Mouse (Mus musculus) embryo, embryonic 11 days (tissue): ENCODE data around the gene Il31ra.
A peak's percentile ranks its signal among the peaks of the same experiment; 100 is the strongest.
"Not testable (repeated sequence)": the region's sequence is repeated elsewhere in the genome, so short reads cannot be mapped to it uniquely, and the experiment has no call there.

Experiments
- DNase-seq: peaks from one replicate; pipeline ENCODE4 v3.0.0-alpha.2; 2015

The Il31ra gene

DNA sequence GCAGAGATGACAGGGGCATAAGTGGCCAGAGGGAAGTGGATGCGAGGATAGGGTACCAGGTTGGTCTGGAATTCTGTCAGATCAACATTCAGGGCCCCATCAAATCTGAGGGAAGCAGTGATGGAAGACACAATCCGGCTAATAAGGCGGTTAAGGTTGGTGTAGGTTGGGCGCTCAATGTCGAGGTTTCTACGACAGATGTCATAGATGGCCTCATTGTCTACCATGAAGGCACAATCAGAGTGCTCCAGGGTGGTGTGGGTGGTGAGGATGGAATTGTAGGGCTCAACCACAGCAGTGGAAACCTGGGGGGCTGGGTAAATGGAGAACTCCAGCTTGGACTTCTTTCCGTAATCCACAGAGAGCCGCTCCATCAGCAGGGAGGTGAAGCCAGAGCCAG lies at the start of gene Il31ra:
TSS of gene Il31ra (minus strand) at position 101 of the 400 bp plus-strand sequence.
- not testable (repeated sequence) for DNase-seq

DNA sequence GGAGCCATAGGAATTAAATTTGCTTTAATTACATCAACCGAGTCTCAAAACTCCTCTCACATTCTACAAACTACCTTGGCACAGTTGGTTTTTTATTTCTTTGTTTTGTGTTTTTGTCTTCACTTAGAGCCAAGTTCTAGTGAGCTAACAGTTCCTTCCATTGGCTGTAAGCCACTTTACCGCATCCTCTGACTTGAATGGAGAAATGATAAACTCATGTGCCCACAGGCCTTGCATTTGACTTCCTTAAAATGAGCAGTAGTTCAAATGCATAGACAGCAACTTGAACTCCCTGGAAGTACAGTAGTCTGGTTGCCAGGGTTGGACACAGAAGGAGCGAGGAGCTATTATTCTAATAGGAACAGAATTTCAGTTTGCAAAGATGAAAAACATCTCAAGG lies 48.7 kb upstream of the Il31ra start:
- DNase-seq, result no peak

DNA sequence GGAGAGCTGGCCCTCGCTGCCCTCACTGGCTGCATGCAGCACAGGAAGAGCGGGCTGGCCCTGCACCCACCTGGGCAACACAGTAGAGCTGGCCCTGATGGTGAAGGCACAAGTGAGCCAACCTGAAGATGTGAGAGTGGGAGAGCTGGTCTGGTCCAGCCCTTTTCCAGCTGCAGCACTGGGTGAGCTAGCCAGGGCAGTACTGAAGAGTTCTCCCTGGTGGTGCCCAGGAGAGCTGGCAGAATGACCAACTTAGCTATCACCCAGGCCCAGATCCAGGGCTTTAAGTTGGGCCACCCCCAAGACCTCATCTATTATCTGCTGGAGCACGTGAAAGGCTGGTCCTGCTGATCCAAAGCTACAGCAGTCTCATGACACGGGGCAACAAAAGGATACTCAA lies 45.0 kb upstream of the Il31ra start:
- no peak for DNase-seq

DNA sequence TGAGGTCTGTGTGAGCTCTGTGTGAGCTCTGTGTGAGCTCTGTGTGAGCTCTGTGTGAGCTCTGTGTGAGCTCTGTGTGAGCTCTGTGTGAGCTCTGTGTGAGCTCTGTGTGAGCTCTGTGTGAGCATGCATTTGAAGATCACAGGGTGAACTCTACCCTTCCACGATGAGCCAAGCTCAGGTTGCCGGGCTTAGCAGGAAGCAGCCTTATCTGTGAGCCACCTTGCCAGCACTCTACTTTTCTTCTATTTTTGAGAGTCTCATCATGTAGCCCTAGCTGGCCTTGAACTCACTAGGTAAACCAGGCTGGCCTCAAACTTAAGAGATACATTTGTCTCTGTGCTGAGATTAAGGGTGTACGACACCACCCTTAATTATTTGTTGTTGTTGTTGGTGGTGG lies 42.3 kb upstream of the Il31ra start:
- no peak for DNase-seq

DNA sequence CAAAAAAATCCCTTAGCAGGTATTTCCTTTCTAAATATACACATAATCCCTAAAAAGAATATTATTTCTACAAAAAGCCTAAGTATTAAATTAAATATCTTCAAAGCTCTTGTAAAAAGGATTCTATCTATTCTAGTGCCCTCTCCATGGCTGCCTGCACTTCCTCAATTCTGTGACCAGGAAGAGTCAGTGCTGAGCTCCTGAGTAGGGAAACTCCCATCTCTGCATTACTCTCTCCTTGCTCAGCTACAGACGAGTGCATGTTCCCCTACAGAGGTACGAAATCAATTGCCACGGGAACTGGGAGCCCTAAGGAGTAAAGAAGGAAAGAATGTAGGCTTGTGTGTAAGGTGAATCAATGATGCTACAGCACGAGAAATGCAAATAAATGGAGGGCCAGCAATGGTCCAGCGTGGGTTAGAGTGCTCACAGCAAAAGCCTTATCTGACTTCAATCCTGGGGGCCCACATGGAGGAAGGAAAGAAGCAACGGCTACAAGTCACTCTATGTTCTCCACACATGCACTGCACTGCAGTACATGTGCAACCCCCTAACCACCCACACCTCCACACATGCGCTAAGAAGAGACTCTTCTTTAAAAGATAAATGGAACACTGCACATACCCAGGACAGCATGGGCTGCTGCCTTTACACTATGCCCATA lies 41.1 kb upstream of the Il31ra start:
- DNase-seq, result no peak

DNA sequence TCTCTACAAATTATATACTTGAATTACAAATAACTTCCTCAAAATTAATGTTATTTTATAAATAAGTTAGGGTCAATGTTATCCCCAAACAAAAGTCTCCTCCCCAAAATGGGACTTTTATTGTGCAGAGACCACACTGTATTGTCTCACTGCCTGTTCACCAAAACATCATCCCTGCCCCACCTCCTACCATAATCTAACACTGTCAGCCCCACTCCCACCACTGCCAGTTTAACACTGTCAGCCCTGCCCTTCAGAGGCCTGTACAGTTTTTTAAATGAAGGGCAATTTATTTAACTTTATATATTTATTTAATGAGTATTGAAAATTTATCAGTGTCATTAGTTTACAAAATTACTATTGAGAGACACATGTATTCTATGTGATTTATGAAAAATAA lies 31.4 kb upstream of the Il31ra start:
- no peak for DNase-seq

DNA sequence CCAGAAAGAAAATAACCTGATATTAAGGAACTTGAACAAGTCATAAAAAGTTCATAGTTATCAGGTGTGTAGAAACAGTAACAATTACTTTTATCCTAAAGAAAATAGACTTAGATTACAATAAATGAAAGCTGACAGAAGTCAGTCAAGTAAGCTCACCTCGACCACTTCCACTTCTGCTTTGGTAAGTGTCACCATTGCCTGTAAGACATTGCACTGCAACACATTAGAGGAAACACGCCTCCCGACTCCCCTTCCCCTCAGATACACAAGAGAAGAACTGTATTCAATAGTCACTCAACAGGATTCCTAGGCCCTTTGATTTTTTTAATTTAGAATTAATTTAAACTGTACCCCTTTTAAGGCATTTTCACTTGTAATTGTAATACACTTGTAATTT lies 30.5 kb upstream of the Il31ra start:
- no peak for DNase-seq

DNA sequence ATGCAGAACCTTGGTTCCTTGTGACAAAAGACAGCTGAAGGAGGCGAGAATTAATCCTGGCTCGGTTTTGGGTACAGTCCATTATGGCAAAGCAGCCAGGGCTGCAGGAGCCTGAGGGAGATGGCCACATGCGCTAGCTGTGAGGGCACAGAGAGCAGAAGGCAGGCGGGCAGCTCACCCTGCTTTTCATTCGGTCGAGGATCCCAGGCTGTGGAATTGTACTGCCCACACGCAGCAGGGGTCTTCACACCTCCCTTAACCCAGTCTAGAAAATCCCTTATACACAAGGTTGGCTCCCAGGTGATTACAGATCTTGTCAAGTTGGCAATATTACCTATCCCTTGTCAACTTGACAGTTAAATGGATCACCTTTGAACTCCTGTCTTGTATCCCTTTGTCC lies 29.5 kb upstream of the Il31ra start:
- no peak for DNase-seq

DNA sequence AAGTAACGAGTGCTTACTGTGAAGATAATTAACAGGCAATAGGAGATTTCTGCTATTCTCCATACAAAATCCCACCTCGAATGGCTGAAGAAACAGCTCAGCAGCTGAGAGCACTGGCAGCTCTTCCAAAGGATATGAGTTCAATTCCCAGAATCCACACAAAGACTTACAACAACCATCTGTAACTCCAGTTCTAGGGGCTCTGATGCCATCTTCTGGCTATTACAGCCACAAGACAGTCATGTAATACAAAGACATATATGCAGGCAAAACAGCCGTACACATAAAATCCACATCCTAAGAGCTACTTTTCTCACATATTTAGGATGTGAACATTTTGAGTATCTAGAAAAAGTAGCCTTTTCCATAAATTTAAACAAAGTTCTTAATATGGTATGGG lies 27.4 kb upstream of the Il31ra start:
- peak; percentile 13 for DNase-seq

DNA sequence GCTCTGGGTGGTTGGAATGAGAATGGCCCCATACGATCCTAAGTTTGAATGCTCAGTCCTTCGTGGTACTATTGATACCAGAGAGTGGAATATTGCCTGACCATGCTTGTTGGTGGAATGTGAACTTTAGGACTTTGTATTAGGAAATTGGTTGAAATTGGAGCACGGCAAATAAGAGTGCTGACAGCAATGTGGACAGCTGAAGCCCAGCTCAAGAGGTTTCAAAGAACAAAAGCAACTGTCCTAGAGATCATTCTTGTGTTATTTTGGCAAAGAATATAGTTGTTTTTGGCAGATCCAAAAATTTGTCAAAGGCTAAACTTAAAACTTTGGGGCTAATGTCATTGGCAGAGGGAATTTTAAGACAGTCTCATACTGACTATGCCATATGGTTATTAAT lies 14.4 kb upstream of the Il31ra start:
- no peak for DNase-seq

DNA sequence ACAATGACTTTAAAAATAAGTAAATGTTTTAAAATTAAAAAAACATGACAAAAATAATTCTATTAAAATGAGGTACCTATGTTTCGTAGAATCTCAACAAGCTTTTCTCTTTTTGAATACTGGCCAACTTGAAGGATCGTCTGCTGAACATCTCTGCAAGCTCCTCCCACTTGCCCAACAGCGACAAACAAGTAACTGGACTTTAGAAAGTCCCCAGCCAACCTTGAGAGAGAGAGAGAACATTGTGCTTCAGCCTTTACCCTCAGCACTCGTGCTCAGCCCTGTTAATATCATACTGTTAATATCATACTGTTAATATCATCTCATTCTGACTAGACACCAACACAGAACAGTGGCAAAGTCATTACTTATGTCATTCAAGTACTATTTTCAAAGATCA lies 10.3 kb upstream of the Il31ra start:
- no peak for DNase-seq

DNA sequence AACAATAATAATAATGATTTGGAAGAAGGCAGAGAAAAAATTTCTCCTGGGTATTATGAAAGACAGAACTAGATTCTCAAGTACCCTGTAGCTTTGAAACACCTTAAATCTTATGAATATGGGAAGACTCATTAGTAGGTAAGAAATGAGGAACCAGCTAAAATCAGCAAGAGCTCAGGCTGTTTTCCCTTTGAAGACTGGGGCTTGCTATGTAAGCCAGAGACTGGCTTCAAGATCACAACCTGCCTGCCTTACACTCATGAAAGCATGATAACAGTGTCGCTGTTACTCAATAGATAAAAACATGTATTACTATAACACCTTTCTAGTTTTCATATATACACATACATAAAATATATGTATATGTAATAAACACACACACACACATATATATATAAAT lies 9.7 kb upstream of the Il31ra start:
- no peak for DNase-seq

DNA sequence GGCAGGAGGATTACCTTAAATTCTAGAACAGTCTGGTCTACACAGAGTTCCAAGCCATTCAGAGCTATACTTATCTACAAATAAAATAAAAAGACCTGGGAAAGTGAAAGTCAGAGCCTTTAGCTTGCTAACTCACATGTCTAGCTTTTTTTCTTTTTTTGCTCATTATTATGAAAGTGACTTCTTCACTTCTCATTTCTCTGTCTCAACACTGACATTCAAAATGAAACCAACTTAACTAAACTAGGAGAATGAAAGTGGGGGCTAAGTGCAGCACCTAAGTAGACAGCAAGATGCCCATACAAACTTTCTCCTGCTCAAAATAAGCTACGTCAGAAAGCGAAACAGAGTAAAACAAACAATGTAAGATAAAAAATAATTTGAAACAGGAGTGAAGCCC lies 8.4 kb upstream of the Il31ra start:
- no peak for DNase-seq

DNA sequence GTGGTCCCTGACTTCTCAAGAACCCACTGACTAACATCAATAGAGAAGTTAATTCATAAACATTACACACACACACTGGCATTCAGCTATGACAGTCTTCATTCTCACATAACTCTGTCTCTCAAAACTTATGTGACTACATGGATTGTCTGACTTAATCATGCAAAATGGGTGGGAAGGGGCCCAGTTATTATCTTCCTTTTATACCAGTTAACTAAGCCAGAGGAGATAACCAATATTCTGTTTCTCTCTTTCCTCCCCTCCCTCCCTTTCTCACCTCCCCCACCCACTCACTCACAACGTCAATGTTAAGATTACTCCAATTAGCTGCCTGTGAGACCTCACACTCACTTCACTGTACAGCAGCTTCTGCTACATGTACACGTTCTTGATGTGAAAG lies 3.9 kb downstream of the Il31ra start:
- no peak for DNase-seq

DNA sequence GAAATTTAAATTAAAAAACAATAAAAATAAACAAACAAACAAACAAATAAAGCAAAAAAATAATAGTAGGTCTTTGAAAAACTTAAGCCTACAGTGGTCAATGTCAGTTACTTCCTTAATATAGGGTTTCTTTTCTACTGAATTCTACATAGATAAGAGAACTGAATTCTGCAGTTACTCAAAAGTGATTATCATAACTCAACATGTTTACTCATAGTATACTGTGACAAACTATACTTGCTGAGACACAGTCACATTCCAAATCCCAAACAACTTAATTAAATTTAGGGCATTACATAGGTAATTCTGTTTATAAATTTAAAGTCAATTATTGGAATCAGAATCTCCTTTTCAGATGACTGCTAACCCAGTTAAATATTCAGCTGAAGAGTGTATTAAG lies 4.5 kb downstream of the Il31ra start:
- no peak for DNase-seq

DNA sequence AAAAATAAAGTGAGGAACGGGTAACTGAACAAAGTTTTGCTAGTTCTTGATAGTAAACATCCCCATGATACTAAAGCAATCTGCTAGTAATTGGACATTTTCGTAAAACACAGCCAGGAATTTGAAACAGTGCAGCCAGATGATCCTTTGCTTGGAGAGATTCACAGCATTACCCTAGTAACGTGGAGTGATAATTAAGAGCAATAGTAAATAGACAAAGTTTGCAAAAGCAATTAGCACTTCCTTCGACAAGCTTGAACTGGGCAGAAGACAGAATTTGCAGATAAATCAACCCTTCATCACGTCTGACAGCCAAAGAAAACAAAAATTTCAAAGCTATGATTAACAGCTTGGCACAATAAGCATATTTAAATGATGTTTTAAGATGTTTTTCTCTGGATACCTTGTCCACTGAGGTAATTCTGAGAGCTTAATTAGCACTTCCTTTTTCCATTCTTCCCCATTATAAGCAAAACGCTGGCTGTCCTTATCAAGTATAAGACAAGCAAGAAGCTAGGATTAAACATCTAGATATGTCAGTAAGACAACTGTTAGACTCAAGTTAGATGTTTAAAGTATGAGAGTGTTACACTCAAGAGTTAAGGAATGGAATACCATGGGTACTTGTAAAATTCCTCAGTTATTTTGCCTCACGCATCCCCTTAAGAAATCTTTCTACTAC lies 9.5 kb downstream of the Il31ra start:
- no peak for DNase-seq

DNA sequence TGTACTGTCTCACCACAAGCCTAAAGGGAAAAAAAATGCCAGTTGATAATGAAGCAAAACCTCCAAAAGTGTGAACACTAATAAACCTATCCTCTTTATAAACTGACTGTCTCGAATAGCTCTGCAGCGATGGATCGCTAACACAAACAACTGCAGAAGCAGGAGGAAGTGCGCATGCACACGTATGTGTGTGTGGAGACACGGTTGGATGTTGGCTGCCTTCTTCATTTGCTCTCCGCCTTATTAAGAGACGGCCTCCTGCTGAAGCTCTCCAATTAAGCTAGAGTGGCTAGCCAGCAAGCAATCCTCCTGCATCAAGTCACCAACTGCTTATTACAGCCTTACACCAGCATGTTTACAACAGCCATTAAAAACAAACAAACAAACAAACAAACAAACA lies 11.9 kb downstream of the Il31ra start:
- DNase-seq, result no peak

DNA sequence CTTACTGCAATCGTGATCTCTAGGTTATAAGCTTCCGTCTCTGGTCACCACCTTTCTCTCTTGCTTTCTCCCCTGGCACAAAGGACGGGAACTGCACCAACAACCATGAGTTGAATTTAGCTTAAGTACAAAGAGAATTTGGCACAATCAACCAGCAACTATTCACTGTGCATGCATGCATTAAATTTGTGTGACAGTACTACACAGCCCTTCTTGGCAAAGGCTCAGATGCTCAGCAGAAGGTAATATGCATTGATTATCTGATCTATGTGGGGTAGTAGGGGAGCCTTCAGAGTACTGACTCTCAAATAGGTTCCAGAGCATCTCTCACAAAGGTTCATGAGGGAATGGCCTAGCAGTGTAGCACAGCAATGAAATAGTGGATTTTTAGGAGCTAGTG lies 12.4 kb downstream of the Il31ra start:
- no peak for DNase-seq

DNA sequence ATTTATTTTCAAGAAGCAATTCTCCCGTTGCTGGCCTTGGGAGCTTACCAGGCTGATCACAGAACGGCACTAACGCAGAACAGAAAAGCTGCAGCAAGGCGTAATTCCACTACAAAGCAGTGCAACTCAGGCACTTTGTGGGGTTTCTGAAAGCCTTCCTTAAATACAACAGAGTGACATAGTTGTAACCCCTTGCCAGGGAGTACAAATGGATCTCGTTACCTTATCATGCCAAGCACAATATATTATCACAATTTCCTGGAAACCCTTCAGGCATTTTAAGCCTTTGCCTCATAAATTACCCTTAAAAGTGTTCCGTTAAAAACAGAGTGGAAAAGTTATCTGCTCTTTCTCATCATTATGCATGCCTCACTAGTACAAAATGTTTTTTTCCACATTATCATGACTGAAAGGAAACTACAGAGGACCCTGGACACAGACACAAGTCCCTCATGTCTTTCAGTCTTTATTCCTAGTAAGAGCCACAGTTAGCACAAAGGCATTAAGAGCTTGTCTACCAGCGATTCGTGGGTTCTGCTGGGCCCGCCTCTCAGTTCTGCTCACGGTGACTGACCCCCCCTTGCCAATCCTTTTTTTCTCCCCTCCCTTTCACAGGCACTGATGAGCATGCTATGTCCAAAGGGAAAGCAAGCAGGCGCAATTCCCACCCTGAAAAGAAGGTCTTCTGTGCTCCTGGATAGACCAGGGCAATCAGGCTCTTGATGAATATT lies 13.4 kb downstream of the Il31ra start:
- DNase-seq, result peak; percentile 36

DNA sequence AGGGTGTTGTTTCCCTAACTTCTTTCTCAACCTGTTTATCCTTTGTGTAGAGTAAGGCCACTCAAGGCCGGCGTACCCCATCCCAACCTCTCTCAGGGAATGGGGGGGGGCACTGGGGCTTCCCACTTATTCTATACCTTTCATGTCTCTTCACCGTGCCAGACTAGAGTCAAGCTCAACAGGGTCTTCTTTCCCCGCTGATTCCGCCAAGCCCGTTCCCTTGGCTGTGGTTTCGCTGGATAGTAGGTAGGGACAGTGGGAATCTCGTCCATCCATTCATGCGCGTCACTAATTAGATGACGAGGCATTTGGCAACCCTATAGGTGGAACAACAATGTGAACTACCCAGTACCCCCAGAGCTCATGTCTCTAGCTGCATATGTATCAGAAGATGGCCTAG lies 16.1 kb downstream of the Il31ra start:
- not testable (repeated sequence) for DNase-seq

DNA sequence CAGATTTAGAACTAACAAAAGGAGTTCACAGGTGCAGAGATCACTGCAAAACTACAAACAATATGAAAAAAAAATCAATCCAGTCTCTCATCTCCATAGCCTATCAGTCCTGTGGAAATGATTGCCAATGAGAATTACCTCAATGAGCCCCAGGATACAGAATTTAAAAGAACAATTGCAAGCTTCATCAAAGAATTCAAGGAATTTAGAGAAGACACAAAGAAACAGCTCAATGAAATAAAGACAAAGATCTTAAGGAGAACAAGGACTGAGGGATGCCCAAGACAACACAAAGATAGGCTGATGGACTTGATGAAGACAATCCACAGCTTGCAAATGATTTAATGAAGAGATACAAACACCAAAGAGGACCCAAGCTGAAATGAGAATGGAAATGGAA lies 20.4 kb downstream of the Il31ra start:
- DNase-seq, result no peak

DNA sequence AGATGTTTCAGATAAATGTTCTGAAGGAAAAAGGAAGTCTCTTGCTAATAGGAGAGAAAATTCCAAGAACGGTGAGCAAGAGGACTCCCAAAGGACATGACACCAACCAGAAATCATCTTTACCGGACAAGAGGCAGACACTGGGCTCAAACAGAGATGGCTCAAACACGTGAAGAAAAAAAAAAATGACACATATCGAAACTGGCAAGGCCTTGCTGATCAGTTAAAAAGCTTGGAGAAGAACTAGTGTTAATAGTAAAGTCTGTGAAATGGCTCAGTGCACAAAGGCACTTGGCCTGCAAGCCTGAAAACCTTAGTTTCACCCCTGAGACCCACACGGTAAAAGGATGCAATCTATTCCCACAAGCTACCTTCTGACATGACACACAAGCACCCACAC lies 23.4 kb downstream of the Il31ra start:
- no peak for DNase-seq

DNA sequence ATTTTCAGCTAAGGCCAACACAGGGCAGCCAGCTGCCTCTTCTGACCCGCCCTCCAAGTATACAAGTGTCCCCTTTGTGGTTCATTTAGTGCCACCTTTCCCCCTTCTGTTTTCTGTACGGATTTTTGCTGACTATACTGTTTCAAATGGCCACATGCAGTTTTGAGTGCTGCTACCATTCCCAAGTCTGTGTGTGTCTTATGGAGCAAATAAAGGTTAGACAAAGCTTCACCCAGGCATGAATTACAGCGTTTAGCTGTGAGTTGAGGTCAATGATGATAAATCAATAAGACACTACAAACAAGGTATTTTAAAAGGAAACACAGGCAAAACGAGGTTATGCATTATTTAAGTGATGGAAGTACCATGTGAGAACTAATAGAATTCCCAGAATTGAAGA lies 24.6 kb downstream of the Il31ra start:
- DNase-seq, result peak; percentile 27

DNA sequence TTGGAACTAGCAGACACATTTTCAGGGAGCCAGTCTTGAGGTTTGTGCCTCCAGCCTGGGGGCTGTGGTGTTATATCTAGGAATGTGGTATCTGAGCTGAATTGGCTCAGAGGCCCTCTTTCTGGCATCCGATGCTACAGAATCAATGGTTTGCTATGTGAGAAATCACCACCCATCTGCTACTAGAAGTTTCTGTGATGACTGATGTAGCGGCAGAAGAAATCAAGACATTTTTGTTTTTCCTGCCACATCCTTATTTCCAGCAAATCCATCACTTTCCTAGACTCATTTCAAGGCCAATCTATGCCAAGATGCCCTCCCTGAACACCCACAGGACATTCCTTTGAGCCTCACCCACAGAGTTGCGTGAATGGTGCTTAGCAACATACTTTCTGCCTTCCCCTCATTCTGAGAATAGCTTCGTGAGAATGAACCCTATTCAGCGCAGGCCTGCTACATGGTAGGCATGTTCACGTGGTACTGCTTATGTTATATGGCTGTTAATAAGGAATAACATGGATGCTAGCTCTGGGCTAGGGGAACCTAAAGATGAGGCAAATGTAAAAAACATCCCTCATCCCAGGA lies 33.5 kb downstream of the Il31ra start:
- no peak for DNase-seq
